Mouse (Mus musculus) urinary bladder, postnatal 4 days (tissue): ENCODE results near the gene Lrrc75a.
A peak's percentile ranks its signal among the peaks of the same experiment; 100 is the strongest.

ENCODE experiments used
- DNase-seq, 2 experiments: peaks; one replicate each; pipeline ENCODE4 v3.0.0; 2021 to 2022; ENCODE audit warnings: low spot score in 2 of 2

The Lrrc75a gene

GRCm38 (mm10) chr11:62591904-62592575 is 56.3 kb downstream of the Lrrc75a start:
- no peak for DNase-seq

- DNase-seq, result no peak
These were observed 57.3 kb downstream of the Lrrc75a start for GRCm38 (mm10) chr11:62591026-62591425.

- DNase-seq, result no peak
These were observed 58.9 kb downstream of the Lrrc75a start for GRCm38 (mm10) chr11:62589391-62589790.

DNA sequence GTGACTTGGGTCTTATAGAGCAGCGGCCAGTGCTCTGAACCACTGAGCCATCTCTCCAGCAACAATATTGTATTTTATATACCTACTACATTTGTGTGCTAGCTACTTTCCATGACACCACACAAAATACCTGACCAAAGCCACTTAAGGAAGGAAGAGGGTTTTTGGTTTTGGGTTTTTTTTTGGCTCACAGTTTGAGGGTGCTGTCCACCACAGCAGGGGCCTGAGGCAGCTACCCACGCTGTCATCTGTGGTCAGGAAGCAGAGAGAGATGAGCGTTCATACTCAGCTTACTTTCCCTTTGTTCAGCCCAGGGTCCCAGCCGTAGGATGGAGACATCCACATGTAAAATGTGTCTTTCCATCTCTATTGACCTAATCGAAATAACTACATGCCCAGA is 61.3 kb downstream of the Lrrc75a start:
- no peak for DNase-seq

DNA sequence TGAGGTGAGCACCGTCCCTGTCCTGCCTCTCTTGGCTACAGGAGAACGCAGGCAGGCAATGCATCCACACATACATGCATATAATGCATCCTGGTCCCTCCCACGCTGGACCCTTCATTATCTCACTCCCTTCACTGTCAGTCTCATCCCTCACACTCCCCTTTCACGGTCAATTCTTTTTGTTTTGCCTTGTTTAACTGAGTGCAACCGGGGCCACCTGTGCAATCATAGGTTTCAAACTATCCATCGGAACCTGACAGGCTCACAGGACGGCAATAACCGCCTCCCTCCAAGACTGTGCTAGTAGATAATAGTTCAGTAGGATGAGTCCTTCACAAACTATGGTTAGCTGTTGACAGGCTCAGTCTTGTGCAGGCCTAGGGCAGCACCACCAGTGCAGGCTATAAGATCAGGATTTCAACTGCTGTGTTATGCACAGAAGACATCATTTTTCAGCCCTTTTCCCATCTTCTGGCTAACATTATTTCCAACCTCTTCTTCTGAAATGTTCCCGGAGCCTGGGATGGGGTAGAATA is 63.6 kb downstream of the Lrrc75a start:
- DNase-seq, result no peak

- DNase-seq, result no peak
These were observed 65.3 kb downstream of the Lrrc75a start for GRCm38 (mm10) chr11:62583031-62583430.

DNA sequence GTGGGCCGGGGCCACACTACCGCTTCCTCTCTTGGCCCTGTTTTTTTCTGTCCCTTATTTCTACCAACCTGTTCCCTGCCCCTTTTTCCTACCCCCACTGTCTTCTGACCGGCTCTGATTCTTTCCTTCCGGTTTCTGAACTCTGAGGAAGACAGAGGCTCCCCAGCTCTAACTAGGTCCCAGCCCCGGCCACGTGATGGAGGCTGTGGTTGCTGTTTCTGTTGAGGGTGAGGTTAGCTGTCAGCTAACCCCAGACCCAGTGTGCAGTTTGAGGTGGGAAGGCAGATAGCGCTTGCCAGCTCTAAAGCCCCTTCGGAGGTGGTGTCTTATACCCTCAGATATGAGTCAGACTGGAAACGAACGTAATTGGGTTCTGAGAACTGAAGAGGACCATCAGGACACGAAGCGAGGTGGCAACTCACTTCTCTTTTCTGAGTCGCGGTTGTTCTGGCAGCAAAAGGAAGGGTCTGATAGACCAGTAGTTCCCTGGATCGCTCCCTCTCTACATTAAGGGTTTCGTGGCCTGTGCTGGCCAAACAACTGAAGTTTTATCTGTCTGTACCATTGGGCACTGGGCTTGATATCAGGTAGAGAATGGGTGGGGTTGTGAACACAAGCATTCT is 71.7 kb downstream of the Lrrc75a start:
- DNase-seq, result no peak

DNA sequence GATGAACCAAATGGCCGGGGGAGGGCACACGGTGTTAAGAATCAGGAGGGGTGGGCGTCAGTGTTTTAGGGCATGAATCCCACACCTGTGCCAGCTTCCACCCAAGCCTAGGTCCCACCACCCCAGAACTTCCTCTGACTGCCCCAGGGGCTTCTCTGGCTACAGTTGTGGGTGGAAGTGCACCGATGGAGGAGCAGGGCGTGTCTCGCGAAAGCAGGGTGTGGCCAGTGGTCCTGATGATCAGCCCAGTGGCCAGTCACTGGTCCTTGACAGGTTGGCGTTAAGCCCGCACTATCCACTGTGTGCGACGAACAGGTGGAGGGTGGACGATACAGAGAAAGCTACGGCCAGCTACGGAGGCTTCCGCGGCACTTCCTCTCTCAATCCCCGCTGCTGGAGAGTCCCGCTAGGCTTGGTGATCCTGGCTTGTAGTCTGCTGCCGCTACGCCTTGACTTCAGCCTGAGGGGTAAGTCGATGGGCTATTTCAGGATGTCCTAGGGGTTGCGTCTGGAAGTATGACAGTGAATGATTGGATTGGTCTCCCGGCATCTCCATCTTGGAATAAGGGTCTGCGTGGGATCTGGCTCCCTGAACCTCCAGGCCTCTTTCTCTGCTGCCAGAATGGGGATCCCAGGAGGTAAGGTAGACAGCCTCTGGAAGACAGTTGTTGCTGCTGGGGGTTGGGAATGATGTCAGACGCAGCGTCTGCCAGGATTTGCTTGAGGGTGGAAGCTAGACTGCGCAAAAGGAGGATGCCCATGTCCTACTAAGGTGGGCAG is 72.5 kb downstream of the Lrrc75a start:
- DNase-seq, result no peak

DNA sequence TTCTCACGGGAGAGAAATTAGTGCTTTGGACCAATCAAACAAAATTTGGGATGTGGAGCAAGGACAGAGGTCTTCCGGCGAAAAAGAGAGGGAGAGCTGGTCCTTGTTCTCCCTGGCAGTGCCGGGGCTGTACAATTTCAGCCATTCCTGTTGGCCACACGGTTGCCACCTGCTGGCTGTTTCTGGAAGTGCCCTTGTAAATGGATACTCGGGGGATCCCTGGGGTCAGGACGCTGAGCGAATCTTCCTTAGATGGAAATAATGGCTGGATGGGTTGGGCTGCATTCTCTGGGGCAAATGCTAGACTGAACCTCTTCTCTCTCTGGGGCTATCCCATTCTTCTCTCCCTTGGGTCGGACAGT is 73.0 kb downstream of the Lrrc75a start:
- peak; percentile 77 to 91 for DNase-seq

GRCm38 (mm10) chr11:62574703-62575085 is 73.6 kb downstream of the Lrrc75a start:
- no peak for DNase-seq

- DNase-seq, result no peak
These were observed 74.2 kb downstream of the Lrrc75a start, which contains the start of gene Trpv2 for GRCm38 (mm10) chr11:62573959-62574702. TSS of gene Trpv2 (plus strand) at chr11:62574486.

GRCm38 (mm10) chr11:62568300-62568699 is 80.0 kb downstream of the Lrrc75a start:
- no peak for DNase-seq

DNA sequence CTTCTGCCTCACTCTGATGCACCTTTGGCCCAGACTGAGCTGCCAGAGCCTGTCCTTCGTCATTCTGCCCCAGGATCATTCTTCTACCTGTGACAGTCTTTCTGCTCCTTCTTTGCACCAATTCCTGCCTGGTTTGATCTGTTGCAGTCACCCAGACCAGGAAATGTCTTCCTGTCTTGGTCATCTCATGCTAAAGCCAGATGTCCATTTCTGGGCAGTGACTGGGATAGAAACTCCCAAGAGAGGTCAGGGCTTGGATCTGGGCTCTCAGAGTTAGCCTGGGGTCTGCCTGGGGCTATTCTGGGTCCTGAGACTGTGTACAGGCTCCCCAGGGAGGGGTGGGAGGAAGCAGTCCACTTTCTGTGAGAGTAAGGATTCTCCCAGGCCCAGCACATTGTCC is 82.1 kb downstream of the Lrrc75a start:
- no peak for DNase-seq

GRCm38 (mm10) chr11:62565747-62566146 is 82.6 kb downstream of the Lrrc75a start:
- DNase-seq, result no peak

DNA sequence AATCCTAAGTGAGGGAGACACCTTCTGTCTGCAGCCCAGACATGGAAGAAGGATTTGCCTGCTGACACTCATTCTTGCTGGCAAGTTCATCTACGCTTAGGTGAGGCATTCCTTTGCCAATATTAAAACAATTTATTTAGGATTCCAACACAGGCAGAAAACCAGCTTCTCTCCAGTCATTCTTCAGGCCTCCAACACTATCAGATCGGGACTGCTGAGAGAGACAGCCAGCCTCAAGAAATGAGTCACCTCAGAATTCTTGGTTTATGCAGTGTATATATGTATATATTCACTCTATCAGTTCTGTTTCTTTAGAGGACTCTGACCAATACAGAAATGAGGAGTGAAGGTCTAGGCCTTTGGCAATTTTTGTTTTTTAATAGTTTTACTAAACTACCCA is 84.7 kb downstream of the Lrrc75a start:
- DNase-seq, result no peak

GRCm38 (mm10) chr11:62560463-62561016 is 87.8 kb downstream of the Lrrc75a start:
- no peak for DNase-seq

- no peak for DNase-seq
These were observed 89.2 kb downstream of the Lrrc75a start for GRCm38 (mm10) chr11:62558961-62559646.

DNA sequence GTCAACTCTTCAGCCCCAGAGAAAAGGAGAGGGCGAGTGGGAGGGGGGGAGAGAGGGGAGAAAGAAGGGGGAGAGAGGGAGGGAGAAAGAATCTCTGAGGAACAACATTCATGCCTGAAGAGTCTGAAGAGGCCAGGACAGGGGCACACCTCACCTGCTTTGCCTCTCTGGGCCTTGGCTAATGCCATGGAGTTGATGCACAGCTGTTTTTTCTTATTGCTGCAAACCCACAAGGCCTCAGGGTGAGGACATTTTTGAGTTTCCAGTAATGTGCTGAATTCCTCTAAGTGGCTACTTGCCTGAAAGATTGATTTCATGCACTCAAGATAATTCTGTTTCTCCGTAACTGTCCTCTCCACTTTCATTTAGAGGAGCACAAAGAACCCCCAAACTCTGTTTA is 90.2 kb downstream of the Lrrc75a start:
- no peak for DNase-seq

DNA sequence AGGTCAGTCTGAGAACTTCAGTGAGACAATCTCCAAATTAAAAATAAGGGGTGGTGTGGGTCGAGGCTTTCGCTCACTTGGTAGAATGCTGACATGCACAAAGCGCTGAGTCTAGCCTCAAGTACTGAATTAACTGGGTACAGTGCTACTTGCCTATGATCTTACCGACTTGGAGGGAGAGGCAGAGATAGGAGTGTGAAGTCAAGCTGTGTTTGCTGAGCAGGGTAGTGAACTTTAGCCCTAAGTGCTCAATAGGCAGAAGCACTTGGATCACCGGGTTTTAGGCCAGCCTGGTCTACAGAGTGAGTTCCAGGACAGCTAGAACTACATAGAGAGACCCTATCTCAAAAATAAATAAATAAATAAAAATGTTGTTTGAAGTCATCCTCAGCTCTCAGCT is 91.1 kb downstream of the Lrrc75a start:
- no peak for DNase-seq

DNA sequence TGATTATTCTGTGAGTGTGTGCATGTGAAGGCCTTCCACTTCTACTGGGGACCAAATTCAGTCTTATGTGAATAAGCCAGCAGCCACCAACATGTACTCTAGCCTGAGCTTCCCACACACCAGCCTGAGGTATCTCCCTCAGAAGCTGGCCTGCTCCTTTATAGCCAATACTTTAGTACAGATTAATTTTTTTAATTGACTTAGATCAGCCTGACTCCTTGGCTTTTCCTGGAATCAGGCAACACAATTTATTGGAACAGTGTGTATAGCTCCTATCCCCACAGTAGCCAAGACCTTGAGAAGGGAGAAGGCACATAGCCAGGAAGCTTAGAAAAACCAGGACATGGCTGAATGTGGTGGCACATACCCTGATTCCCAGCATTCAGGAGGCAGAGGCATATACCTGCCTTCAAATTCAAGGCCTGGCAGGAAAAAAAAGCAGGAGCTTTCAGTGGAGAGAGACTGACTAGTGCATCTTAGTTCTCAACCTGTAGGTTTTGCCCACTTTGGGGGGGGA is 92.4 kb downstream of the Lrrc75a start:
- DNase-seq, result no peak
